Mouse (Mus musculus) heart, adult 2 months (tissue): Measurements from ENCODE around the gene Slc30a1.

ENCODE experiments used
- CTCF ChIP-seq: fragments of 200-600 bp; IDR thresholded peaks from 2 replicates; pipeline ENCODE4 v1.8.1; 2022; ENCODE audit warnings: antibody characterized with exemption, mild to moderate bottlenecking, moderate library complexity
- POLR2A ChIP-seq: fragments of 200-500 bp; IDR thresholded peaks from 2 replicates; pipeline ENCODE4 v1.6.1; 2011; ENCODE audit warnings: mild to moderate bottlenecking, low read depth, low read length, control low read depth; ENCODE audit not compliant: insufficient read depth

DNA sequence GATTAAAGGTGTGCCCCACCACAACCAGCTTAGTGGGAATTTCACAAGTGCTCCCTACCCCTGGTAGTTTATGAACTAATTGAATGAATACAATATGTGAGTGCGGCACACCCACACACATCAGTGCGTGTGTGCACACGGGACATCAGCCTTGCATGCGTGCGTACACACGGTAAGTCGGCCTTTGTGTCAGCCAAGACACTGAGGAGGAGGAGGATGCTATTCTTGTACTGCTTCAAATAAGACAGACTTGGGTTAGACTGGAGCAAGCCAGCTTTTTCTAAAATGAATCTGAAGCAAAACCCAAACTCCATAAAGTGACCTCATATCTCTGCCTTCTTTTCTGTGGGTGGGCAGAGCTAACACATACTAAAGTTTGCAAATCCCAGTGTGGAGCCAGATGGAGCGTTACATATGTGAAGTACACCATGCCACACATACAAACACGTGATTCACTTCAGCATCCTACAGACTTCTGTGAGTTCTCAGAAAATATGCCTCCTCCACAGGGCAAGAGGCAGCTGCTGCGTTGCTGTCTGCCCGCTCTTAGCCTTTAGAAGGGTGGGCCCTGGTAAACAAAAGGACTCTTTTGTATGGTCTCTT is 46.3 kb downstream of the Slc30a1 start:
- TF ChIP-seq CTCF (no peak), POLR2A (no peak)
